Mouse (Mus musculus): ENCODE measurements around the gene Gstz1.

DNA sequence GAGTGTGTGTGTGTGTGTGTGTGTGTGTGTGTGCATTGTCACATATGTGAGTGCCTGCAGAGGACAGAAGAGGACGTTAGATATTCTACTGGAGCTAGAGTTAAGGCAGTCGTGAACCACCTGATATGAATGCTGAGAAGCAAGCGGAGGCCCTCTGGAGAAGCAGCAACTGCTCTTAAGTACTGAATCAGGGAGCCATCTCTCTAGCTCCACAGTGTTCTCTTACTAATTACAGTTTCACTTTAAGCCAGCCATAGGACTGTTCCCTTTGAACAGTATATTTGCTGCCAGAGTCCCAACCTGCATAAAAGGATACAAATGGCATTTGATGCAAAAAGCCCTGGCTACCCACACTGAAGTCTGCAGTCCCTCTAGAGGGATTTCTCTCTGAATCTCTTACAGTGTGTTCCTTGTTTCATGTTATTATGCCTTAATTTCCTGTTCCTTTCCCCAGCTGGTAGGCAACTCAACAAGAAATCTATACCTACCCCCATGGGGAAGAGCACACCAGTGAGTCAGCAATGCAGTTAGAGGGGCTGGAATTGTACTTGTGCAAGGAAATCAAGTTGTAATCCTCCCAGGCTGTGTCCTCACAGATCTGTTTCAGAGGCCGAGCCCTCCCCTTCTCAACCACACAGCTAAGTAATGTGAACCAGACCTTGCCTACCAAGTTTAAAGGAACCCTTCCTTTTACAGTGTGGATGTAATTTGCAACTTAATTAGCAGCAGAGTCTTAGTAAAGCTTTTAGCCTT is 28.4 kb downstream of the Gstz1 start:
- TF ChIP-seq EP300 (IDR thresholded peaks at IDR 0.05) (no peak), CTCF (IDR thresholded peaks at IDR 0.05) (no peak)

All from lung, postnatal 0 days (tissue).